Mouse (Mus musculus) left cerebral cortex, adult 18-20 months (tissue): Measurements from ENCODE around the gene Zfp119b. TPM values are rescaled to one million over a fixed set of nuclear protein-coding genes. Genes with fewer than 3 reads are reported as not detected.
"Not testable (repeated sequence)": the region's sequence is repeated elsewhere in the genome, so short reads cannot be mapped to it uniquely, and the experiment has no call there.

Experiments used
- DNase-seq, 2 experiments: peaks; one replicate each; pipeline ENCODE4 v3.0.0; 2021 to 2022; ENCODE audit warnings: low spot score in 2 of 2, mixed read lengths in 1 of 2
- total RNA-seq, 2 experiments: library from RNA; stranded (reverse); gene quantifications; 2 replicates each; pipeline ENCODE4 v1.2.3; 2021

Gene Zfp119b
- total RNA-seq, 2 experiments from 2014 or later, result 3.3 to 4.2 TPM

GRCm38 (mm10) chr17:55958584-55958886, 9.2 kb upstream of the Zfp119b start:
- DNase-seq, result no peak

GRCm38 (mm10) chr17:55957726-55958583, 8.7 kb upstream of the Zfp119b start:
- no peak for DNase-seq

- peak; percentile 62 to 80 for DNase-seq
Measured at GRCm38 (mm10) chr17:55957168-55957567, 7.9 kb upstream of the Zfp119b start.

- no peak for DNase-seq
Measured at GRCm38 (mm10) chr17:55956591-55956990, 7.3 kb upstream of the Zfp119b start.

- peak; percentile 86 to 87 for DNase-seq
Measured at GRCm38 (mm10) chr17:55956129-55956528, 6.8 kb upstream of the Zfp119b start.

- DNase-seq, result no peak
Measured at GRCm38 (mm10) chr17:55954229-55954628, 4.9 kb upstream of the Zfp119b start.

- no peak for DNase-seq
Measured at GRCm38 (mm10) chr17:55953751-55954150, 4.5 kb upstream of the Zfp119b start.

- no peak for DNase-seq
Measured at GRCm38 (mm10) chr17:55952447-55953027, 3.2 kb upstream of the Zfp119b start, which contains the start of gene Ebi3. TSS of gene Ebi3 (plus strand) at chr17:55952640.

GRCm38 (mm10) chr17:55952041-55952440, 2.7 kb upstream of the Zfp119b start:
- no peak for DNase-seq

- no peak for DNase-seq
Measured at GRCm38 (mm10) chr17:55950601-55951000, 1.3 kb upstream of the Zfp119b start.

- no peak for DNase-seq
Measured at GRCm38 (mm10) chr17:55948647-55949046, 653 bp downstream of the Zfp119b start.

- no peak for DNase-seq
Measured at GRCm38 (mm10) chr17:55945696-55946095, 3.6 kb downstream of the Zfp119b start.

- peak; percentile 94 to 95 for DNase-seq
Measured at GRCm38 (mm10) chr17:55944866-55945682, 4.2 kb downstream of the Zfp119b start.

GRCm38 (mm10) chr17:55944387-55944865, 4.9 kb downstream of the Zfp119b start:
- not testable (repeated sequence) for DNase-seq

GRCm38 (mm10) chr17:55933191-55933590, 16.1 kb downstream of the Zfp119b start:
- no peak for DNase-seq

- no peak for DNase-seq
Measured at GRCm38 (mm10) chr17:55932635-55933034, 16.7 kb downstream of the Zfp119b start.

- peak; percentile 53 to 63 for DNase-seq
Measured at GRCm38 (mm10) chr17:55931553-55932502, 17.5 kb downstream of the Zfp119b start.

- DNase-seq, result no peak
Measured at GRCm38 (mm10) chr17:55906669-55907068, 42.6 kb downstream of the Zfp119b start.

GRCm38 (mm10) chr17:55904131-55904530, 45.2 kb downstream of the Zfp119b start:
- DNase-seq, result no peak

- DNase-seq, result no peak
Measured at GRCm38 (mm10) chr17:55903687-55904086, 45.6 kb downstream of the Zfp119b start.
